Mouse (Mus musculus) brain, embryonic 14.5 days (tissue): Measurements from ENCODE around the gene Gm15056.

Experiments used
- CTCF ChIP-seq: fragments of 200-500 bp; IDR thresholded peaks from 2 replicates; pipeline ENCODE4 v1.5.1; 2012; ENCODE audit warnings: inconsistent platforms, mild to moderate bottlenecking, moderate library complexity, borderline replicate concordance; ENCODE audit not compliant: insufficient read depth, insufficient read length; ENCODE audit errors: extremely low read depth
- POLR2A ChIP-seq: fragments of 200-500 bp; IDR thresholded peaks from 2 replicates; pipeline ENCODE4 v1.6.1; 2012; ENCODE audit warnings: mild to moderate bottlenecking, inconsistent platforms, borderline replicate concordance; ENCODE audit not compliant: poor library complexity, insufficient read depth, insufficient read length, severe bottlenecking; ENCODE audit errors: extremely low read depth

DNA sequence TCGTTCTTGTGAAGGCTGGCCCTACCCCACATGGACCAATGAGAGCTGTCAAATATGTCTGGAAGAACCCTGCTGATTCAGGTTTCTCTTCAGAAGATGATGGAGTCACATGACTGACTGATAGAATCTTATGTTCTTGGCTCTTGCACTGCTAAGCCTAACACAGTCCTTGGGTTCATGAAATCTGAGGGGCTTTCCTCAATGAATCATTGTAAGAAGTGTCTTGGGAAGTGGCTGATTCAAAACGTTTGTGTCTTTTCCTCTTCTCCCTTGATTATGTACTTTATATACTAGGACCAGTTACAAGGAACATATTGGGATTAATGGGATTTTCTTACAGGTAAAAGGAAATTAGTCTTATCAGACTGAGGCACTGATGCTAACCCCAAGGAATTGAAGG lies at the start of gene Gm15056:
- TF ChIP-seq CTCF (no peak), POLR2A (no peak)
